Comparison of ENCODE assay signal across 16 mouse cellular contexts in the genomic region with DNA sequence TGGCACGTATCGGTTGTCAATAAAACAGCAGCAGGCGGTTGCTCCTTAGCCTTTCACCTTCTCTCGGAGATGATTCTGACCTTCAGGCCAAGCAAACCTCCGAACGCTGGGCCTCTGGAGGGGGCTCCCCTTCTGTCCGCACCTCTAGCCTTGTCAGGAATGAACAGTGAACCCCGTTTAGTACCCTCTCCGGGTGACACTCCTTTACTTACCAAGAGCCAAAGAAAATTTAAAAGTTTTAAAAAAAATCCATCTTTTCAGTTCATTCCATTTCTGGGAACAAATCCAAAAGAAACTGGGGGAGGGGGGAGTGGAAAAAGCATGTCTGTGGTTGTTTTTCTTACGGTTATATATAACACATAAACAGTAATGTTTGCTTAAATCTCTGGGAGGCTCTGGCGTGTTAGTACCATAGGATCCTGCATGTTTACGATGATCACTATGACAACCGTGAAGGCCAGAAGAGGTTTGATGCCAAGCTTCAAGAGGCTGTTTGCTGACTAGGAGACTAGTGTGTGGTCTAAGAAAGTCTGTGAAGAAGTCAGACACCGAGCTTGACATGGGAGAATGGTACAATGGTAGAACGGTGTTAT. TPM values are rescaled to one million over a fixed set of nuclear protein-coding genes. Genes with fewer than 3 reads are reported as not detected.
DNase-seq lines count a peak whose midpoint lies in the region; ATAC-seq and TF ChIP-seq lines count a peak whose summit lies in the region.
"Had no signal": no experiment of that assay in that cellular context is flagged by ENCODE, and none has a peak within 500 bp of the region (broad histone marks: within the 10 kb centered on the region; RNA-seq: fewer than 3 reads in every experiment).

No protein-coding gene starts in this region.

- no peaks in the 10 kb centered on the region for H3K9me3 ChIP-seq in heart, postnatal 0 days (replicated peaks; ENCODE audit: control insufficient read depth, low read length)
- H3K9me3 ChIP-seq in lung, embryonic 15.5 days: no peaks in the 10 kb centered on the region
- no peaks in the 10 kb centered on the region for H3K9me3 ChIP-seq in embryonic facial prominence, embryonic 13.5 days

- 47% methylated on average over 15 of the region's 15 CpGs for WGBS in heart, postnatal 0 days
- 33% methylated on average over 15 of the region's 15 CpGs for WGBS in lung, embryonic 15.5 days
- 50% methylated on average over 15 of the region's 15 CpGs for WGBS in lung, adult 2 months
- WGBS in embryonic facial prominence, embryonic 13.5 days: 45% methylated on average over 15 of the region's 15 CpGs

- H3K9ac ChIP-seq in heart, postnatal 0 days (replicated peaks; ENCODE audit: low read depth, low read length): no peak overlapping the region
- H3K9ac ChIP-seq in lung, embryonic 15.5 days: no peak overlapping the region
- no peak overlapping the region for H3K9ac ChIP-seq in embryonic facial prominence, embryonic 13.5 days

- TF ChIP-seq POLR2A in lung, adult 2 months (IDR thresholded peaks at IDR 0.05; ENCODE audit: borderline replicate concordance, extremely low read depth, low read depth, low read length): no peak

- H3K4me3 ChIP-seq in heart, postnatal 0 days (ENCODE audit: low read depth, low read length): no peak overlapping the region
- no peak overlapping the region for H3K4me3 ChIP-seq in lung, embryonic 15.5 days
- H3K4me3 ChIP-seq in lung, adult 2 months (replicated peaks; ENCODE audit: extremely low read depth, low read depth, low read length): no peak overlapping the region
- H3K4me3 ChIP-seq in embryonic facial prominence, embryonic 13.5 days: no peak overlapping the region
- H3K4me3 ChIP-seq: hindbrain, embryonic 10.5 days had no signal

- H3K4me1 ChIP-seq in heart, postnatal 0 days (ENCODE audit: control insufficient read depth, insufficient read depth): peaks cover 21% of the 10 kb centered on the region
- H3K4me1 ChIP-seq in lung, embryonic 15.5 days: peaks cover 58% of the 10 kb centered on the region
- H3K4me1 ChIP-seq in lung, adult 2 months (ENCODE audit: control insufficient read depth, insufficient read depth, low read length): peaks cover 3% of the 10 kb centered on the region; the same call in 1 of the 2 replicates
- H3K4me1 ChIP-seq in embryonic facial prominence, embryonic 13.5 days: peaks cover 24% of the 10 kb centered on the region
- H3K4me1 ChIP-seq: hindbrain, embryonic 10.5 days had no signal

- TF ChIP-seq CTCF in heart, postnatal 0 days (IDR thresholded peaks at IDR 0.05; ENCODE audit: low read depth): no peak
- TF ChIP-seq CTCF in lung, adult 2 months (IDR thresholded peaks at IDR 0.05; ENCODE audit: insufficient read depth, low read length): no peak

- no peak overlapping the region for H3K4me2 ChIP-seq in heart, postnatal 0 days (ENCODE audit: low read depth, low read length)
- peak overlapping the region; percentile 37 for H3K4me2 ChIP-seq in lung, embryonic 15.5 days
- peak overlapping the region; percentile 42 for H3K4me2 ChIP-seq in embryonic facial prominence, embryonic 13.5 days

- peak; percentile 28; the same call in 1 of the 2 replicates for ATAC-seq in heart, postnatal 0 days (ENCODE audit: insufficient read depth, low read depth)
- peak; percentile 82; the same call in 1 of the 2 replicates for ATAC-seq in lung, embryonic 15.5 days (ENCODE audit: borderline replicate concordance, extremely low read depth, low FRiP score, low TSS enrichment)
- peak; percentile 77 for ATAC-seq in embryonic facial prominence, embryonic 13.5 days (ENCODE audit: insufficient number of reproducible peaks, insufficient read depth, low FRiP score, low TSS enrichment, low read depth)
- no peak for ATAC-seq in granulocyte monocyte progenitor cell, adult 5-6 weeks (replicated peaks; ENCODE audit: poor library complexity, severe bottlenecking)

- H3K27me3 ChIP-seq in heart, postnatal 0 days (ENCODE audit: control insufficient read depth, insufficient read depth, low read length): no peaks in the 10 kb centered on the region
- no peaks in the 10 kb centered on the region for H3K27me3 ChIP-seq in lung, embryonic 15.5 days
- no peaks in the 10 kb centered on the region for H3K27me3 ChIP-seq in embryonic facial prominence, embryonic 13.5 days
- H3K27me3 ChIP-seq: CH12.LX had no signal

- H3K36me3 ChIP-seq in heart, postnatal 0 days (replicated peaks; ENCODE audit: control insufficient read depth, insufficient read depth, low read length): no peaks in the 10 kb centered on the region
- H3K36me3 ChIP-seq in lung, embryonic 15.5 days: no peaks in the 10 kb centered on the region
- H3K36me3 ChIP-seq in embryonic facial prominence, embryonic 13.5 days: no peaks in the 10 kb centered on the region
- H3K36me3 ChIP-seq: hindbrain, embryonic 10.5 days had no signal

- H3K27ac ChIP-seq in heart, postnatal 0 days (ENCODE audit: low read depth): no peak overlapping the region
- peak overlapping the region; percentile 84 for H3K27ac ChIP-seq in lung, embryonic 15.5 days
- H3K27ac ChIP-seq in embryonic facial prominence, embryonic 13.5 days: peak overlapping the region; percentile 75
- H3K27ac ChIP-seq: hindbrain, embryonic 10.5 days had no signal

- DNase-seq in heart, postnatal 0 days (ENCODE audit: low spot score): peak; percentile 60
- no peak for DNase-seq in heart, adult 11 months
- no peak for DNase-seq in lung, adult 2 months
- peak; percentile 52 for DNase-seq in lung, postnatal 36 days
- no peak for DNase-seq in thymus, postnatal 14 days
- DNase-seq: cerebellum, adult 2 months; embryo, embryonic 11 days; liver; spleen, adult 18-20 months; thymus, adult 2 months had no signal

- no peak for TF ChIP-seq EP300 in heart, postnatal 0 days (IDR thresholded peaks at IDR 0.05; ENCODE audit: low read depth)

RNA-seq across cellular contexts. Expression of gene Bdkrb2, which starts 41.8 kb away (rescaled TPM):
- total RNA-seq in heart, postnatal 0 days (2014; rRNA removed; ENCODE audit: low replicate concordance): 0.54 and 4.0 TPM in 2 replicates
- polyA plus RNA-seq in heart, postnatal 0 days (2015; fragmentation: Nextera tagmentation; extraction: Ambion mirVana): 0.60 and 0.71 TPM in 2 replicates
- 0.93 and 1.3 TPM in 2 replicates for polyA plus RNA-seq in lung, embryonic 15.5 days (2015; fragmentation: Nextera tagmentation; extraction: Ambion mirVana)
- 3.7 and 4.8 TPM in 2 replicates for polyA plus RNA-seq in lung, adult 2 months (2012; rRNA removed)
- polyA plus RNA-seq in embryonic facial prominence, embryonic 13.5 days (2015; fragmentation: Nextera tagmentation; extraction: Ambion mirVana): 0.70 and 1.1 TPM in 2 replicates
- not detected in 2 replicates for total RNA-seq in granulocyte monocyte progenitor cell, adult 5-6 weeks (2014; fragmentation: Nextera tagmentation)
- not detected in 2 replicates for total RNA-seq in granulocyte monocyte progenitor cell, adult 5-6 weeks (2017)
- total RNA-seq: CH12.LX; megakaryocyte progenitor cell, adult 5-6 weeks had no signal

Comparison
In these comparisons a context has a peak if more than half of its experiments do, and no peak if none do; other contexts are left out.
1. DNase-seq: peak in heart, postnatal 0 days (single experiment) and lung, postnatal 36 days (single experiment); none in heart, adult 11 months (single experiment), lung, adult 2 months (single experiment) and thymus, postnatal 14 days (single experiment).